Mouse (Mus musculus) kidney, embryonic 15.5 days (tissue): ENCODE results near the gene Iars2. TPM values are rescaled to one million over a fixed set of nuclear protein-coding genes. Genes with fewer than 3 reads are reported as not detected.
A peak's percentile ranks its signal among the peaks of the same experiment; 100 is the strongest.

ENCODE experiments used
- ATAC-seq: fragments of 200-750 bp; cut with Nextera tagmentation; replicated peaks from 2 replicates; pipeline ENCODE4 v1.8.0; 2017; ENCODE audit warnings: moderate TSS enrichment; ENCODE audit not compliant: low FRiP score
- H3K27ac ChIP-seq: fragments of 300-500 bp; sonication (generic); 2 replicates; pipeline ENCODE4 v1.5.1; 2015; ENCODE audit warnings: mild to moderate bottlenecking, inconsistent platforms
- H3K27me3 ChIP-seq: fragments of 300-500 bp; sonication (generic); 2 replicates; pipeline ENCODE4 v1.6.1; 2015; ENCODE audit warnings: inconsistent platforms
- H3K36me3 ChIP-seq: fragments of 300-500 bp; sonication (generic); 2 replicates; pipeline ENCODE4 v1.6.1; 2015; ENCODE audit warnings: inconsistent platforms
- H3K4me1 ChIP-seq: fragments of 300-500 bp; sonication (generic); 2 replicates; pipeline ENCODE4 v1.6.1; 2015; ENCODE audit warnings: inconsistent platforms
- H3K4me2 ChIP-seq: fragments of 300-500 bp; sonication (generic); 2 replicates; pipeline ENCODE4 v1.6.1; 2015; ENCODE audit warnings: moderate library complexity, mild to moderate bottlenecking, inconsistent platforms
- H3K4me3 ChIP-seq: fragments of 300-500 bp; sonication (generic); replicated peaks from 2 replicates; pipeline ENCODE4 v1.5.1; 2015; ENCODE audit warnings: mild to moderate bottlenecking, inconsistent platforms
- H3K9ac ChIP-seq: fragments of 300-500 bp; sonication (generic); 2 replicates; pipeline ENCODE4 v1.6.1; 2015; ENCODE audit warnings: mild to moderate bottlenecking, inconsistent platforms
- H3K9me3 ChIP-seq: fragments of 300-500 bp; sonication (generic); replicated peaks from 2 replicates; pipeline ENCODE4 v1.6.1; 2016; ENCODE audit warnings: inconsistent platforms
- WGBS: fragments of 180-500 bp; shearing (Covaris S2); methylation state at CpG from one replicate; pipeline ENCODE4 v1.1.7; 2015; ENCODE audit warnings: mixed read lengths; 5-methylcytosine and 5-hydroxymethylcytosine counted together
- polyA plus RNA-seq: library from polyadenylated mRNA; unstranded; fragments of >200 nt; fragmentation: Nextera tagmentation; extraction: Ambion mirVana; gene quantifications from 2 replicates; pipeline ENCODE4 v1.2.1, GENCODE M21; 2015

Iars2 gene
- 30.4 and 32.7 TPM in 2 replicates for polyA plus RNA-seq

DNA sequence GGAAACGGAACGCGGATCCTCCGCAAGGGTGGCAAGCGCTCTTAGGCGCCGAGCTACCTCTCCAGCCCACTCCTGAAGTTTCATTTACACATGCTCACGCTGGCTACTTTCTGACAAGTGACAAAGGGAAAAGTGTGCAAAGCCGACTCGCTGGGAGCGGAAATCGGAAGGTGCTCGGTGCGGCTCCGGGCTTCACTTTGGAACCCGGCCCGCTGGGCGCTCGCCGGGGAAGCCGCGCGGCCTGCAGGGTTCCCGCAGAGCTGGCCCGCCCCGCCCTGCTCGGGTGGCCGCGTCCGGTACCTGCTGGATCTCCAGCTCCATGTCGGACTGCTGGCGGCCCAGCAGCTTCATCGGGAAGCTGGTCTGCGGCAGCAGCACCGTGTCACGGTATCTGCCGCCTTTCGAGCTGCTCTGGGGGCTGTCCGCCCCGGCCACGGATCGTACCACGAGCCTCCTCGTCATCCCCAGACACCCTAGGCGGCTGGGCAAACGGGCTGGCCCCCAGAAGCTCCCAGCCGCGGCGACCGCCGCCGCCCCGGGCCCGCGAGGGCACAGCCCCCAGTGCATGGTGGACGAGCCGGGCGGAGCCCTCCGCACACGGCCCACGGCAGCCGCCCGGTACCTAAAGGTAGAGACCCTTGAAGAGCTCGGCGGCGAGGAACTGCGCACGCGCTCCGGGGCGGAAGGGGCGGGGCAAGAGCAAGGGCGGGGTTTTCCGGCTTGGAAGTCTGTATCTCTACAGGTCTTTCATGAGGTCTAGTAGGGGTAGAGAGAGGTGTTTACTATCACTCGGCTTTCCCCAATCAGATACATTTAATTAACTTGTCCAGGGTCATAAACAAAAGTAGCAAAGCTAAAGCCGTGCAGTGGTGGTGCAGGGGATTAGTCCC, at the start of gene Iars2:
Iars2 (minus strand) TSS at position 676 of the 890 bp plus-strand sequence.
- Histone ChIP-seq H3K4me2 (peak within 1 kb of the TSS; percentile 73), H3K4me1 (peaks cover 28% of the 10 kb centered on the region), H3K27me3 (no peaks in the 10 kb centered on the region), H3K9me3 (no peaks in the 10 kb centered on the region), H3K27ac (peak within 1 kb of the TSS; percentile 96), H3K9ac (peak within 1 kb of the TSS; percentile 90), H3K4me3 (peak within 1 kb of the TSS; percentile 76), H3K36me3 (peaks cover 31% of the 10 kb centered on the region)
- ATAC-seq = peak; percentile 92
- under 1% methylated on average over 76 of the region's 76 CpGs for whole genome bisulfite sequencing

DNA sequence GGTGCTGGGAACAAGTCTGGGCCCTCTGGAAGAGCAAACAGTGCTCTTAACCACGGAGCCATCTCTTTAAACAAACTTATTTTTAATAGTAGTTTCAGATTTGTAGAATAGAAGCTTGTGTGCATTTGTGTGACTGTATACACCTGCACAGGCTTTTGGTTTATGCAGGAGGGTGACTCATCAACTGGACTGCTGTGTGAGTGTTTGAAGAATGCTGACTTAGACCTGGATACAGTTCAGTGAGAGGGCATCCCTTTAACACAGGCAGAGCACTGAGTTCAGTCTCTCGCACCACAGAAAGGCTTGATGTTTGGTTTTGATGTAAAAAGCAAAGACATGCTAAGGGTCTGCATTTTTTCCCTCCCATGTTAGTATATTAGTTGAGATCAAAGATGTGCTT, 48.2 kb upstream of the Iars2 start:
- no peak overlapping the region for H3K9ac ChIP-seq
- 92% methylated on average over 2 of the region's 2 CpGs for WGBS
- peaks cover 94% of the 10 kb centered on the region for H3K36me3 ChIP-seq

DNA sequence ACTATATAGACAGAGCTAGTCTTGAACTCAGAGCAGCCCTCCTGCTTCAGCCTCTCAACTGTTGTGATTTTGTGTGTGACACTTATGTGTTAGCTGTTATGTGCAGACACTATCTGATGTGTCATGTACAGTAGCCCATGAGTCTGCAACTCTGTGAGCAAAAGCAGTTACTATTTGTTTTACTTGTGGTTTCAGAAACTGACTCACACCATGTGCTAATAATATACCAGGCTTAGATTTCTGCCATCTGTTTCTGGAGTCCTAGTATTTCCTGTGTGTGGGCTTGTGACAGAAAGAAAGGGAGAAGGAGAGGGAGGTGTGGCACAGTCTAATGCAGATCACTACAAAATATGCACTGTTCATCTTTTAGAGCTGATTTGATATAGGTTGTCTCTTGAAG, 47.2 kb upstream of the Iars2 start:
- no peak overlapping the region for H3K4me3 ChIP-seq
- peaks cover 95% of the 10 kb centered on the region for H3K36me3 ChIP-seq
- no peak overlapping the region for H3K4me2 ChIP-seq
- no peaks in the 10 kb centered on the region for H3K9me3 ChIP-seq
- no peak for ATAC-seq
- H3K27me3 ChIP-seq = no peaks in the 10 kb centered on the region
- H3K4me1 ChIP-seq = no peaks in the 10 kb centered on the region
- H3K27ac ChIP-seq = no peak overlapping the region
- H3K9ac ChIP-seq = no peak overlapping the region

More for the DNA sequence above, 48.2 kb upstream of the Iars2 start:
- no peak overlapping the region for H3K4me3 ChIP-seq
- H3K27ac ChIP-seq = no peak overlapping the region
- no peak for ATAC-seq
- H3K4me1 ChIP-seq = no peaks in the 10 kb centered on the region
- no peaks in the 10 kb centered on the region for H3K27me3 ChIP-seq
- H3K9me3 ChIP-seq = no peaks in the 10 kb centered on the region
- no peak overlapping the region for H3K4me2 ChIP-seq

DNA sequence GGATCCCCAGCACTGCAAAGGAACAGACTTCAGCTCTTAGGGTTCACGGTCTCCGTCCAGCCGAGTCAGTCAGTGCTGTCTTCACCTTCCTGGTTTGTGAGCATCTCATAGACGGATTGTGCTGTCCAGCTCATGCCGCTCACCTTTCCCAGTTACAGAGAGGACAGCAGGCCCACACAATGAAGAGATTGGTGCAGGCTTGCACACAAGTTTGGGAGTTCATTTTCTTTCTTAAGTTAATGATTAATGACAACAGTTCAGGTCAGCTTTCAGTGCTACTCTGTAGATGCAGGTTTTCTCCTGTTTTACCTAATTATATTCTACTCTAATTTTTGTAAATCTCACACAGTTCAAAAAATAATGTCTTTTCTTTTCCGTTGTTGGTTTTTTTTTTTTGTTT, 40.8 kb upstream of the Iars2 start:
- H3K4me1 ChIP-seq = peaks cover 12% of the 10 kb centered on the region
- 87% methylated on average over 6 of the region's 6 CpGs for WGBS
- ATAC-seq = 0 out of 2 replicates have a peak, but pooled peaks have one; percentile 52
- H3K27me3 ChIP-seq = no peaks in the 10 kb centered on the region
- H3K4me3 ChIP-seq = no peak overlapping the region
- H3K9me3 ChIP-seq = no peaks in the 10 kb centered on the region
- no peak overlapping the region for H3K27ac ChIP-seq
- H3K9ac ChIP-seq = no peak overlapping the region
- no peak overlapping the region for H3K4me2 ChIP-seq
- peaks cover 70% of the 10 kb centered on the region for H3K36me3 ChIP-seq

DNA sequence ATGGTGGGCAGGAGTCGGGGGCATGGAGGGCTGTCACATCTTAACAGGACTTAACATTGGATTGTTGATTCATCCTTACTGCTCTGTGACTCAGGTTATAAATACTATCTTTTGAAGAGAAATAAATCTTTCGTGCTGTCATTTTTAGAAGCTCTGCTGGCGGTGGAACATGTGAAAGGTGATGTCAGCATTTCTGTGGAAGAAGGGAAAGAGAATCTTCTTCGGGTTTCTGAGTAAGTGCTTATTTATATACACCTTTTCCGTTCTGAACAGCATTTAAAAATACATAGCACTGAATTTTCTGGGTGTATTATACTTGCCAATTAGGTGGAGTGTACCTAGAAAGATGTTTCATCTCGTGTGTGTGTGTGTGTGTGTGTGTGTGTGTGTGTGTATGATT, 38.2 kb upstream of the Iars2 start:
- Histone ChIP-seq H3K4me2 (no peak overlapping the region), H3K9ac (no peak overlapping the region), H3K9me3 (no peaks in the 10 kb centered on the region), H3K36me3 (peaks cover 46% of the 10 kb centered on the region), H3K4me3 (no peak overlapping the region), H3K27me3 (no peaks in the 10 kb centered on the region), H3K4me1 (peaks cover 23% of the 10 kb centered on the region), H3K27ac (no peak overlapping the region)
- ATAC-seq = no peak
- WGBS = 86% methylated on average over 6 of the region's 6 CpGs

DNA sequence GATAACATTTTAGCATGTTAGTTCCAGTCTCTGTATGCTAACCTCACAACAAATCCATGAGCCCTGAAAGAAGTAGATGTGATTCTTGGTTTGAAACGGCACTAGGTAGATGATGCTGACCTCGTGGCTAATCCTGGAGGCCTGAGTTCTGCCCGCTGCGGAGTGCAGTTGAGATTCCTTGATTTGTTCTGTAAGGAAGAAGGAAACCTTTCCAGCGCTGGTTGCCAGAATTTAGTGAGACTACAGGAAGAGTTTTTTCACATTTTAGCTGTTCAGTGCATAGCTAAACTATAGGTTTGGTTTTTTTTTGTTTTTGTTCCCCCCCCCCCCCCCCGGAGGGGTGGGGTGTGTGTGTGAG, 35.0 kb upstream of the Iars2 start:
- Histone ChIP-seq H3K4me1 (peaks cover 27% of the 10 kb centered on the region), H3K4me3 (peak overlapping the region; percentile 76), H3K27me3 (no peaks in the 10 kb centered on the region), H3K36me3 (peaks cover 23% of the 10 kb centered on the region), H3K9me3 (no peaks in the 10 kb centered on the region), H3K4me2 (peak overlapping the region; percentile 80), H3K9ac (peak overlapping the region; percentile 86; the same call in 1 of the 2 replicates), H3K27ac (no peak overlapping the region)
- 32% methylated on average over 6 of the region's 6 CpGs for WGBS
- ATAC-seq = no peak

DNA sequence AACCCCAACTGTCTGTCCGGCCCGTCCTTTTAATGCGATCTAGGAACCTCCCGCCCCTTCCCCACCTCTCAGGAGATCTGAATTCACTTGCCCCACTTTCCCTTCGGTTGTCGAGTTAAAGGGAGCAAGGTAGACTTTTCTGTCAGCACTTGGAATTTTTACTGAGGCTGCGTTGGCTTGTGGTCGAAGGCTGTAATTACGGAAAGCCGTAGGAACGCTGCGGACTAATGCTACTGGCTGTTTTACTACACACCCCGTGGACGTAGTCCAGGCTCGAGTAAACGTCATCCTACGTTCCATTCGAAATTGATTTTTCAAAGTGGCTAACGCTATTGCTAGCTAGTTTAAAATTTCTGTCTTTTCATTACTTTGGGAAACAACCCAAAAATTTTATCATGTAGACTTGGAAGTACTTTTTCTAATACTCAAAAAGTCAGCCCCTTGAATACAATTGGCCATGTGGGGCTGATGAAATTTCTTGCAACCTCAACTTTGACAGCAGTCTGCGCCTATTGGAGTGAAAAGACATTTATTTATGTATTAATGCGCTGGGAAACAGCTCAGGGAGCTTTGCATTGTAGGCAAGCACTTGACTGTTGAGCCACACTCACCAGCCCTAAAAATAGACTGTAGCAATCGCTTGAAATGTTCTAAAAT, 34.5 kb upstream of the Iars2 start:
- Histone ChIP-seq H3K4me2 (peak overlapping the region; percentile 80), H3K27ac (peak overlapping the region; percentile 91), H3K9ac (peak overlapping the region; percentile 86), H3K4me1 (peaks cover 27% of the 10 kb centered on the region), H3K36me3 (peaks cover 19% of the 10 kb centered on the region; the same call in 1 of the 2 replicates), H3K27me3 (no peaks in the 10 kb centered on the region), H3K4me3 (peak overlapping the region; percentile 76), H3K9me3 (no peaks in the 10 kb centered on the region)
- peak; percentile 61; the same call in 1 of the 2 replicates for ATAC-seq
- 3% methylated on average over 22 of the region's 22 CpGs for WGBS

DNA sequence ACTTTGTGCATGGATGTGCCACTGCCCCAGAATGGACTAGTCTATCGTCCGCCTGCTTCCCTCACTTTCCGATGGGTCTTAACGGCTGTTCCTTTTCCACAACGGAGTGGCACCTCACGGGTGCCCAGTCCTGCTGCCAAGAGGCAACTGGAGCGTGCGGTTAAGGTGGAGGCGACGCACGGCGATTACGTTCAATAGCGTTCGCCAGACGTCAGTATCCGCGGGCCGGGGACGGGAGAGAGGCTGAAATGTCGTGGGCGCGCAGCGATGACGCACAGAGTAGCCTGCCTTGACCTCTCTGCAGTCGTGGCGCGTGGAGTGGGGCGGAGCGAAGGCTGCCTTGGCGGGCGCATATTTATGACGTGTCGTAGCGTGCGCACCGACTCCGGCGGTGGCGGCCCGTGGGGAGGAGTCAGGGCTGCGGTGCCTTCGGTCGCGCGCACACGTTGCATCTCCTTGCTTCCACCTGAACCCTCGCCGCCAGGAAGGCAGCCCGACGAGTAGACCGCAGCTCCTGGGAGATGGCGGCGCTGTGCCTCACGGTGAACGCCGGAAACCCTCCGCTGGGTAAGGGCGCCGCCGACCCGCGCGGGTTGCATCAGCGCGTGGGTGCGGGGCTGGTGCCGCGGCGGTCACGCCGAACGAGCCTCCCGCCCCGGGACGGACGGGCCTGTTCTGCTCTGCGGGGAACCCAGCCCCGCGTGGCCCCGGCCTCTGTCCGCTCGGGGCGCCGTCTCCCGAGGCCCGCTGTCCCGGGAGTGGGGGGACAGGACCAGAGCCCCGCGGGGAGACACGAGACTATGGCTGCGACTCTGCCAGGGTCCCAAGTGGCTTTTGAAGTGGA, 33.7 kb upstream of the Iars2 start, which contains the start of gene Eprs:
Eprs (plus strand) TSS at position 368 of the 844 bp plus-strand sequence.
- under 1% methylated on average over 77 of the region's 92 CpGs for WGBS
- peaks cover 27% of the 10 kb centered on the region for H3K4me1 ChIP-seq
- peak within 1 kb of the TSS; percentile 76 for H3K4me3 ChIP-seq
- peak within 1 kb of the TSS; percentile 91 for H3K27ac ChIP-seq
- peaks cover 19% of the 10 kb centered on the region; the same call in 1 of the 2 replicates for H3K36me3 ChIP-seq
- peak within 1 kb of the TSS; percentile 80 for H3K4me2 ChIP-seq
- ATAC-seq = peak; percentile 95
- H3K27me3 ChIP-seq = no peaks in the 10 kb centered on the region
- H3K9me3 ChIP-seq = no peaks in the 10 kb centered on the region
- peak within 1 kb of the TSS; percentile 86 for H3K9ac ChIP-seq

DNA sequence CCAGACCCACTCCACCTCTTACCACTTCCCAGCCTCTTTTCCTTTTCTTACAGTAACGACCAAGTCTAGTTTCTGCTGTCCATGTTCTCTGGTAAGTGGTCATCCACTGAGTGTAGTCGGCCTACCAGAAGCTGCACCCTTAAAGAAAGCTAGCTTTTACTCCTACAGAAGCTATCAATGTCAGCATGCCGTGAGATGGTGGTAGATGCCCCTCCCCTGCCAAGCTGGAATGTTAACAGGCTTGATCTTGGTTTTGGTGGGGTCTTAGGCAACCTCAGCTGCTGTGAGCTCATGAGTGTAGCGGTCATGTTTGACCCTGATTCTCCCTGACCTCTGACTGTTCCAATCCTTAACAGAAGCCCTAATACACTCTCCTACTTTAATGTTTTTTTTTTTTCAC, 29.0 kb upstream of the Iars2 start:
- 91% methylated on average over 4 of the region's 4 CpGs for WGBS
- H3K9ac ChIP-seq = no peak overlapping the region
- H3K4me1 ChIP-seq = peaks cover 7% of the 10 kb centered on the region; the same call in 1 of the 2 replicates
- H3K4me3 ChIP-seq = no peak overlapping the region
- H3K4me2 ChIP-seq = no peak overlapping the region
- no peaks in the 10 kb centered on the region for H3K27me3 ChIP-seq
- no peaks in the 10 kb centered on the region for H3K9me3 ChIP-seq
- H3K36me3 ChIP-seq = peaks cover 50% of the 10 kb centered on the region
- no peak overlapping the region for H3K27ac ChIP-seq
- no peak for ATAC-seq

DNA sequence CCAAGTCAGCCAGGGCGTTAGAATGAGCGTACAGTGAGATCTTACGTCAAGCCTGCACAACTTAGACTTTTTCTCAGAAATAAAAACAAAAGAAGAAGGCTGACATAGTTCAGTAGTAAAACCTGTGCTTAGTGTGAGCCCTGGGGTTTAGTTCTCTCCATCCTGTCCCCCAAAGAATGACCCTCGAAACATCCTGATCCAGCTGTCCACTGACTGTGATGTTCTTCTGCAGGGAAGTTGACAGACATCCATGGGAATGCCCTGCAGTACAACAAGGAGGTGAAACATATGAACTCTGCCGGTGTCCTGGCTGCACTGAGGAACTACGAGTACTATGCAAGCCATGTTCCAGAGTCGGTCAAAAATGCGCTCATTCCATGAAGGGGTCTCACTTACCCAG, 27.1 kb upstream of the Iars2 start:
- peaks cover 70% of the 10 kb centered on the region for H3K36me3 ChIP-seq
- H3K27ac ChIP-seq = no peak overlapping the region
- H3K9ac ChIP-seq = no peak overlapping the region
- no peaks in the 10 kb centered on the region for H3K9me3 ChIP-seq
- no peaks in the 10 kb centered on the region for H3K27me3 ChIP-seq
- H3K4me3 ChIP-seq = no peak overlapping the region
- no peak for ATAC-seq
- no peak overlapping the region for H3K4me2 ChIP-seq
- WGBS = 94% methylated on average over 8 of the region's 8 CpGs
- no peaks in the 10 kb centered on the region for H3K4me1 ChIP-seq

DNA sequence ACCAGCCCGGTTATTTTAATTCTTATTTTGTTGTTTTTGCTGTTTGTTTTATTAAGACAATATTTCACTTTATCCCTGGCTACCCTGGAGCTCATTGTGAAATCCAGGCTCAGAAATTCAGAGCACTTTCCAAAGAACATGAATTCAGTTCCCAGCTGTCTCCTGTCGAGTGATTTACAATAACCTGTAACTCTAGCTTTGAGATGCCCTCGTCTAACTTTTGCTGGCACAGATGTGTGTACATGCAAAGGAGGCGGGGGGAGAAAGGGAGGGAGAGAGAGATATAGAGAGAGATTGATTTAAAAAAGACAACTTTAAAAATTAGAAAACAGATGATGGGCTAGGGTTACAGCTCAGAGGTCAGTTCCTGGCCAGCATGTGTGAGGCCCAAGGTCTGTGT, 25.5 kb upstream of the Iars2 start:
- no peak overlapping the region for H3K9ac ChIP-seq
- H3K27me3 ChIP-seq = no peaks in the 10 kb centered on the region
- H3K9me3 ChIP-seq = no peaks in the 10 kb centered on the region
- no peak overlapping the region for H3K4me3 ChIP-seq
- H3K4me1 ChIP-seq = no peaks in the 10 kb centered on the region
- peaks cover 83% of the 10 kb centered on the region for H3K36me3 ChIP-seq
- H3K4me2 ChIP-seq = no peak overlapping the region
- H3K27ac ChIP-seq = no peak overlapping the region
- ATAC-seq = no peak
- 63% methylated on average over 4 of the region's 4 CpGs for WGBS
